Mouse (Mus musculus): ENCODE data around the gene Fam81a.

DNA sequence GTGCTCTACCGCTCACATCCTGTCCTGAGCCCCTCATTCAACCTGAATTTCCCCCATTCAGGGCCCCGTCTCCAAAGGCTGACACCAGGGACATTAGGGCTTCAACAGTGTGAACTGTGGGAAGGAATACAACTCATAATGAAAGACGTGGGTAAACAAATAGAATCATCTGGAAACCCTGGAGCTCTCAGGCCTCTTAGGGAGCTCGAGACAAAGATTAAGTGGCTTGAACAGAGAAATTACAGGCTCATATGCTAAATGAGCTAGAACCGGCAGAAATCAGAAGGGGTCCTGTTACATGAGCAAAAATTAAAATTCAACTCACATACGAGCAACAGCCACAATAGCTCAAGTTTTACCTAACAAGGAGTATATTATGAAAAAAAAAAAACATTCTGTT, 32.5 kb upstream of the Fam81a start:
- no peak for TF ChIP-seq CTCF (IDR thresholded peaks at IDR 0.05; ENCODE audit: control insufficient read depth, insufficient read depth, insufficient replicate concordance, low read depth, low read length)
- no peak for TF ChIP-seq POLR2A (IDR thresholded peaks at IDR 0.05; ENCODE audit: control insufficient read depth, low read depth, low read length)

Data from testis, adult 2 months (tissue).